Mouse (Mus musculus): ENCODE results near the gene Cort.

The Cort gene

DNA sequence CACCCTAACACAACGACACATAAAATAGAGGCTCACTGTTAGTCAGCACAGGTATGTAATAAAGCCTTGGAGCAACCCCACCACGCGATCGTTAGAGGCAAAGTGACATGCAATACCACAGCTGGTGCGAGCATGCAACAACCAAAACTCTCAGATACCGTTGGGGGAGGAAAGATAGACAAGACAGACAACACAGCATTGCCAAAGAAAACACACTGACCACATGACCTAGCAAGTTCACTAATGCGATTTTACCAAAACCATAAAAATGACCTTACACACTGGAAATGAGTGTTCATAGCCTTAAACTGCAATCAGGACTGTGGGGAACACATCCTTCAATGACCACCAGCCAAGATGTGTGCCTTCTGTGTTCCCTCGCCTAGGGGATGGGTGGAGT lies 35.2 kb downstream of the Cort start:
- no peak for DNase-seq

DNA sequence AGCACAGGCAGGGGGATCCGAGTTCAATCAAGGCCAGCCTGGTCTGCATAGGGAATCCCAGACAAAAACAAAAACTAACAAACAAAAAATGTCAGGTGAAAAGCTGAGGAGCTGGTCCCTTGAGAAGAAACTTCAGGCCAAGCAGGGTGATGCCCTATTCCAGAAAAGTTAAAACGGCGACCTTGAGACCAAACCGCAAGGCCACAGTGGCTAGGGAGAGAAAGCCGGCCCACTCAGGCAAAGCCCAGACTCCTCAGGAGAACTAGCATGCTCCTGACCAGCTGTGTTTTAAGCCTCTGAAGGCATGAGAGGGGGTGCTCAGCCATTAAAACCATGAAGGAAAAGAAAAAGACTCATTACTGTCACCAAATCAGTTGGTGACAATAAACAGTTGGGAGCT lies 41.2 kb downstream of the Cort start:
- no peak for DNase-seq

DNA sequence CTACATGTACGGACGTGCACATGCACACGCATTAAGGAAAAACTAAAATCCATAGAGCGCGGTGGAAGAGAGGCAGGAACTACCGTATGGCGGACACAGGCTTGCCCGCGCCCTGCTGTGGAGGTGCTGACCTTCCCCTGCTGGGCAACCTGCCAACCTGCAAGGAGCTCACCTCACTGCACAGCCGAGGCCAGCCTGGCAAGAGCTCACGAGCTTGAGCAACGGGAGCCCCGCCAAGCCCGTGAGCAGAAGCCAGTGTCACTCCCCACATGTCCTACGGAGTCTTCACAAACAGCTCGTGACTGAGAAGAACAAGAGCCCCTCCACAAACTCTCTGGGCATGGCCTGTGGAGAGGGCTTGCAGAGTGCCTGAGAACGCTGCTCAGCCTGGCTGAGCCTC lies 45.0 kb downstream of the Cort start:
- DNase-seq = peak; percentile 88 to 90

DNA sequence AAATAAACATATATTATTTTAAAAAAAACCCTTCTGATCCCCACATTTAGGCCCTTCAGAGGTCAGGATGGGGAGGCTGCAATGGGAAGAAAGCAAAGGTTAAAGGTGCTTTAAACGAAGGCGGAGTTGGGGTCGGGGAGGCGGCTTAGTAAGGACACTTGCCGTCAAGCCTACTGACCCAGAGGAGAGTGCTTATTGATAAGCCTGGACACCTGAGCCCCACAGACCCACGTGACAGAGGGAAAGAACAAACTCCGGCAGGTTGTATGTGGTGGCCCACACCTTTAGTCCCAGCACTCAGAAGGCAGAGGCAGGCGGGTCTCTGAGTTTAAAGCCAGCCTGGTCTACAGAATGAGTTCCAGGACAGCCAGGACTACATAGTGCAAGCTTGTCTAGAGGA lies 46.5 kb downstream of the Cort start:
- DNase-seq = no peak

GRCm38 (mm10) chr4:149079629-149080028 lies 46.9 kb downstream of the Cort start:
- DNase-seq = no peak

DNA sequence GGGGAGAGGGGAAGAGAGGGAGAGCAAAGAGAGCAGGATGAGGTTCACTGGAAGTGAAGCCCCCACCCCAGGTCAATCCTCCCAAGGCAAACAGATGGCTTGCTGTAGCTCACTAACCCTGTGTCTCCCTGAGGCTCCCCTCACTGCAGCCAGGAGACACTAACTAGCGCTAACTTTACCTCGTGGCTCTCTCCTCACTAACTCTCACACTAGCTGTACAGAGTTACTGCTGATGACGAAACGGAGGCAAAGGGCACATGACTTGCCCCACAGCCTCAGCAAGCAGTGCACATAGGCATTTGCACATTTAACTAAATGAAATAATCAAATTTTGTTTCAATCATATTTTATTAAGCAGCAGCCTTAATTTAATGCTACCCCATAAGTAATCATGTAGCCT lies 48.3 kb downstream of the Cort start:
- DNase-seq = no peak

GRCm38 (mm10) chr4:149075871-149076575 lies 50.5 kb downstream of the Cort start:
- DNase-seq = peak; percentile 57 to 63

GRCm38 (mm10) chr4:149075073-149075472 lies 51.5 kb downstream of the Cort start:
- no peak for DNase-seq

All from cerebellum, adult 18-20 months (tissue).